Mouse (Mus musculus) neural tube, embryonic 11.5 days (tissue): ENCODE results near the gene Dnase1. TPM values are rescaled to one million over a fixed set of nuclear protein-coding genes. Genes with fewer than 3 reads are reported as not detected.

Source experiments
- ATAC-seq: fragments of 200-750 bp; cut with Nextera tagmentation; 2 replicates; pipeline ENCODE4 v1.8.0; 2017; ENCODE audit warnings: moderate number of reproducible peaks, mild to moderate bottlenecking, moderate TSS enrichment, moderate library complexity; ENCODE audit not compliant: insufficient read depth, low FRiP score, low TSS enrichment
- DNase-seq: peaks from one replicate; pipeline ENCODE4 v3.0.0-alpha.2; 2015; ENCODE audit warnings: low spot score
- H3K27ac ChIP-seq: fragments of 300-500 bp; sonication (generic); 2 replicates; pipeline ENCODE4 v1.5.1; 2014; ENCODE audit warnings: low read depth, mild to moderate bottlenecking, low read length
- H3K27me3 ChIP-seq: fragments of 300-500 bp; sonication (generic); 2 replicates; pipeline ENCODE4 v1.6.1; 2014; ENCODE audit warnings: mild to moderate bottlenecking, low read length, mixed read lengths; ENCODE audit not compliant: control insufficient read depth, insufficient read depth
- H3K36me3 ChIP-seq: fragments of 300-500 bp; sonication (generic); 2 replicates; pipeline ENCODE4 v1.6.1; 2014; ENCODE audit warnings: mild to moderate bottlenecking, low read length, moderate library complexity, mixed read lengths; ENCODE audit not compliant: control insufficient read depth, insufficient read depth
- H3K4me1 ChIP-seq: fragments of 300-500 bp; sonication (generic); 2 replicates; pipeline ENCODE4 v1.6.1; 2014; ENCODE audit warnings: low read length, mixed read lengths; ENCODE audit not compliant: control insufficient read depth, insufficient read depth
- H3K4me2 ChIP-seq: fragments of 300-500 bp; sonication (generic); 2 replicates; pipeline ENCODE4 v1.6.1; 2014; ENCODE audit warnings: low read depth, mild to moderate bottlenecking, moderate library complexity
- H3K4me3 ChIP-seq: fragments of 300-500 bp; sonication (generic); 2 replicates; pipeline ENCODE4 v1.5.1; 2014; ENCODE audit warnings: low read depth, low read length
- H3K9ac ChIP-seq: fragments of 300-500 bp; sonication (generic); 2 replicates; pipeline ENCODE4 v1.6.1; 2014; ENCODE audit warnings: mild to moderate bottlenecking, low read length
- H3K9me3 ChIP-seq: fragments of 300-500 bp; sonication (generic); 2 replicates; pipeline ENCODE4 v1.6.1; 2016; ENCODE audit warnings: low read length; ENCODE audit not compliant: control insufficient read depth
- WGBS: fragments of 180-500 bp; shearing (Covaris S2); extraction: QIAGEN DNeasy Blood & Tissue Kit; methylation state at CpG from one replicate; pipeline ENCODE4 v1.1.7; 2014; 5-methylcytosine and 5-hydroxymethylcytosine counted together
- polyA plus RNA-seq: library from polyadenylated mRNA; unstranded; fragments of >200 nt; fragmentation: Nextera tagmentation; extraction: Ambion mirVana; gene quantifications from 2 replicates; pipeline ENCODE4 v1.2.1, GENCODE M21; 2014

Gene Dnase1
- polyA plus RNA-seq, 1 experiment from 2014 or later, result 6.1 TPM

DNA sequence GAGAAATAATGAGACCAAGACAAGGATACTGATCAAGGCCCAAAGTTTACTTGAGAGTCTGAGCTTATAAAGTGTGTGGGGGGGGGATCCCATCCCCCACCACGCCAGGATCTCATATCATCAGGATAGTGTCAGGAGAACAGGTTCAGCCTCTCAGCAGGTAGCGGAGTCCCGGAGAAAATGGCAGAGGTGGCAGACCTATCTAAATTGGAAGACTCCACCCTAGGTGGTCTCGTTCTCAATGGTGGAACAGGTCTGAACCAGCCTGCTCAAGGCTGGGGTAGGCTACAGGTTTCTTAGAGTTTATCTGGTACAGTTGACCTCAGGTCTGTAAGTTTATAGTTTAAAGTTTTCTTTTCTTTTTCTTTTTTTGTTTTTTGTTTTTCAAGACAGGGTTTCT is 14.0 kb upstream of the Dnase1 start:
- Histone ChIP-seq H3K4me1 (no peaks in the 10 kb centered on the region), H3K36me3 (no peaks in the 10 kb centered on the region), H3K4me2 (no peak overlapping the region), H3K9ac (no peak overlapping the region), H3K4me3 (no peak overlapping the region), H3K9me3 (no peaks in the 10 kb centered on the region), H3K27me3 (no peaks in the 10 kb centered on the region), H3K27ac (no peak overlapping the region)
- no peak for DNase-seq
- WGBS, result 83% methylated on average over 4 of the region's 4 CpGs
- no peak for ATAC-seq

DNA sequence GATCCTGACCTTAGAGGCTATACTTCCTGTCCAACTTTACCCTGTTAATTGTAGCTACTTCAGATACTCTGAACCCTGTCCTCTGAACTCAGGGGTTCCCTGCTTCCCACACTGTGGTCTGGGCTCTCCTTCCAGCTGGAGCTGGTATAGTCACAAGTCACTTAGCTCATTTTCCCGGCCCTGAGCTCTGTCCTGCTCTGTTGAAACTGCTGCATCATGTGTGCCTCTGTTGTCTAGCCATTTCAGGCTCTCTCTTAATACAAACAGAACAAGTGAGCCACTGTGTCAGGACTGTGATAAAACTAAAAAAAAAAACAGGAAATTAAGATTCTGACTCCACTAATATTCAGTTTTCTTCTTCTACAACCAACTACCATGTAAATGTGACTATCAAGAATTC is 10.1 kb upstream of the Dnase1 start:
- WGBS, result 60% methylated on average over 1 of the region's 1 CpGs
- DNase-seq, result no peak
- Histone ChIP-seq H3K36me3 (no peaks in the 10 kb centered on the region; the same call in 1 of the 2 replicates), H3K4me3 (no peak overlapping the region), H3K27me3 (no peaks in the 10 kb centered on the region), H3K4me2 (no peak overlapping the region), H3K27ac (no peak overlapping the region), H3K9me3 (no peaks in the 10 kb centered on the region), H3K9ac (no peak overlapping the region), H3K4me1 (no peaks in the 10 kb centered on the region)
- ATAC-seq, result no peak

DNA sequence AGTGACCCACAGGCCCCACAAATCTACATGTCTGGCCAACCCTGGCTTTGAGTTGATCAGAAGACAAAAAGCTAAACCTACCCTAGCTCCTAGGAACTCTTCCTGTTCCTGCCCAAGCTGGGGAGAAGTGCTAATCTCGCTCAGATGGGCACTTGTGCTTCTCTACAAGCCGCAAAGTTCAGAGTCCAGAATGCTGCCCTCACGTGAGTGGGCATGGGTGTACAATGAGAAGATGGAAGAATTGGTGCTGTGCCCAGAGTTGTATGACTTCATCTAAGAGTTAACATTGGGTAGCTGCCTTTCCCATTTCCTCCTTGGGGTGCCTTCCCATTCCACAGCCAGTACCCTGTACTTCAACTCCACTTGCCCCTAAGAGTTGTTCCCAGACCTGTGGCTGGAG is 9.5 kb upstream of the Dnase1 start:
- H3K9me3 ChIP-seq, result no peaks in the 10 kb centered on the region
- H3K36me3 ChIP-seq, result no peaks in the 10 kb centered on the region; the same call in 1 of the 2 replicates
- no peak overlapping the region for H3K4me3 ChIP-seq
- no peak for DNase-seq
- no peak overlapping the region for H3K9ac ChIP-seq
- no peak for ATAC-seq
- no peak overlapping the region for H3K27ac ChIP-seq
- 89% methylated on average over 3 of the region's 3 CpGs for WGBS
- H3K27me3 ChIP-seq, result no peaks in the 10 kb centered on the region
- no peaks in the 10 kb centered on the region for H3K4me1 ChIP-seq
- no peak overlapping the region for H3K4me2 ChIP-seq

DNA sequence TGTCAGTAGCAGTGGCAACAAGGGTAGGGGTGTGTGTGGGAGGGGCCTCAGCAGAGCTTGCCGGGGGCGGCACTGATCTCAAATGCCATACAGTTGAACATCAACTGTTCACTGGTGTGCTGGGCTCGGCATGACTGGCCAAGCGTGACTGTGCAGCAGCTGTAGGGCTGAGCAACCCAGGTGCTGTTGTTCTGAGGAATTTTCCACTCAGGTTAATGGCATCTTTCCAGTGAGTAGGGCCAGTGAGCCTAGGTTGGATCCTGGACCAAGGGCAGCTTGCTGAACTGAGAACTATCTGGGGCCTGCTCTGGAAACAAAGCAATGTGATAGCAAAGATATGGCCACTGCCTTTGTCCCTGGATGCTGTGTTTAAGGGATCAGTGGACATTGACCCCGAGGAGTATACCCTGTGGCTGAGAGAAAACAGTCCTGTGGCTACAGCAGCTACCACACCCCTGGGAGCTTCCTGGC is 7.3 kb upstream of the Dnase1 start:
- WGBS, result 87% methylated on average over 5 of the region's 5 CpGs

DNA sequence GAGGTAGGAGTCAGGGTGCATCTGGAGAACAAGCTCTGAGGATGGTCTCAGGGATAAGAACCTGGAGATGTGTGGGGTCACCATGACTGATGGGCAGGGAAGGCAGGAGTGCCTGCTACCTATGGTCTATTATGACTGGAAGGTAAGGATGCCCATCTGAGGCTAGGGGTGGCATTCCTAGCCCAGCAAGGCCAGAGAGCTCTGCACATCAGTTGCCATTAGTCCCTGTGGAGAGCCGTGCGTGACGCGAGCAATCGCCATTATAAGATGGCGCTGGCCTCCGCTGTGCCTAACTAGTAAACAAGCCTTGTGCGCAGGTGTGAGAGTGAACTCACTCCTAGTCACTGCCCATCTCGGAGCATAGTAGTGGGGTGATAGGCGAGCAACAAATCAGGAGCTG is 6.2 kb upstream of the Dnase1 start:
- no peaks in the 10 kb centered on the region; the same call in 1 of the 2 replicates for H3K36me3 ChIP-seq
- ATAC-seq (no peak), DNase-seq (no peak)
- WGBS, result 96% methylated on average over 10 of the region's 10 CpGs
- no peaks in the 10 kb centered on the region for H3K27me3 ChIP-seq
- no peak overlapping the region for H3K4me3 ChIP-seq
- H3K4me2 ChIP-seq, result no peak overlapping the region
- H3K4me1 ChIP-seq, result no peaks in the 10 kb centered on the region
- no peak overlapping the region for H3K27ac ChIP-seq
- no peak overlapping the region for H3K9ac ChIP-seq
- no peaks in the 10 kb centered on the region for H3K9me3 ChIP-seq

More for the DNA sequence above, 7.3 kb upstream of the Dnase1 start:
- Histone ChIP-seq H3K4me3 (no peak overlapping the region), H3K27me3 (no peaks in the 10 kb centered on the region), H3K36me3 (no peaks in the 10 kb centered on the region; the same call in 1 of the 2 replicates), H3K9ac (no peak overlapping the region), H3K4me1 (no peaks in the 10 kb centered on the region), H3K27ac (no peak overlapping the region), H3K4me2 (no peak overlapping the region), H3K9me3 (no peaks in the 10 kb centered on the region)
- ATAC-seq (no peak), DNase-seq (no peak)

DNA sequence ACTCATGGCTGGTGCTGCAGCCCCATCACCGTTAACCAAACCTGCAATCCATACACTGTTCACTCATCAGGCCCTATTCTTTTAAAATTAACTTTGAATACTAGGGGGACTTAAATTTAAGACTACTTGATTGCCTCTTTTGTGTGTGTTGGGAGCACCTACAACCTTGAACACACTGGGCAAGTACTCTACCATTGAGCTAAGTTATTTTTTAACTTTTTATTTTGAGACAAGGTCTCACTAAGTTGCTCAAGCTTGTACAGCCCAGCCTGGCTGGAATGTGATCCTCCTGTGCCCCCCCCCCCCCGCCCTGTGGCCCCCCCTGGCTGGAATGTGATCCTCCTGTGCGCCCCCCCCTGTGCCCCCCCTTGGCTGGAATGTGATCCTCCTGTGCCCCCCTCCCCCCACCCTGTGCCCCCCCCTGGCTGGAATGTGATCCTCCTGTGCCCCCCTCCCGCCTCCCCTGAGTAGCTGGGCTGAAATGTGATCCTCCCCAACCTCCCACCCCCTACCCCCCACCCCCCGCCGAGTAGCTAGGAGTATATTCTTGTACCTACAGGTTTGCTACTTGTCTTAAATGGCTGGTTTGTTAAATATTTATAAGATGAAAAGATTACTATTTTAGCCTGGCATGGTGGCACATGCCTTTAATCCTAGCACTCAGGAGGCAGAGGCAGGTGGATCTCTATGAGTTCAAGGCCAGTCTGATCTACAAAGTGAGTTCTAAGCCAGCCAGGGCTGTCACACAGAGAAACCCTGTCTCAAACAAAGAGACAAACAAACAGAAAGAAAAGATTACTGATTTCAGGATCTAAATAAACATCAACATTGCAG is 5.1 kb upstream of the Dnase1 start:
- Histone ChIP-seq H3K4me2 (no peak overlapping the region), H3K27me3 (no peaks in the 10 kb centered on the region), H3K4me3 (no peak overlapping the region), H3K36me3 (peaks cover 3% of the 10 kb centered on the region), H3K4me1 (no peaks in the 10 kb centered on the region), H3K9me3 (no peaks in the 10 kb centered on the region), H3K9ac (no peak overlapping the region), H3K27ac (no peak overlapping the region)
- DNase-seq, result no peak
- no peak for ATAC-seq
- 62% methylated on average over 5 of the region's 6 CpGs for WGBS

DNA sequence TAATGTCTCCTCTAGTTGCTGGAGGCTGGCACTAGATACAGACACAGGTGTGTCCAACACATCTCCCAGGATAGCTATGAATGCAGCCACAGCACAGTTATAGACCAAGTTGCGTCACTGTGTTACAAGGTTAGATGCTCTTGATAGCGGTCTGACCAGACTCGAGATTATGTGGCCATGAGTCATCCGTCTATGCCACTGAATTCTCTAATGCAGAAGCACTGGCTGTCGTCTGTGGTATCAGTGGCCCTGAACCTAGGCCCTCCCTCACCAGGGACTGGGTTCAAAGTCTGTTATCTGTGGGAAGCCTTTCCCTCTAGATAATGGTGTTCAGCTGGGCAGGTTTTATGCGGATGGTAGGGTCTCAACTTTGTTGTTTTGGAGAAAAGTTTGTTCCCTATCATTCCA is 4.4 kb upstream of the Dnase1 start:
- WGBS, result 88% methylated on average over 6 of the region's 6 CpGs
- Histone ChIP-seq H3K4me2 (no peak overlapping the region), H3K4me1 (no peaks in the 10 kb centered on the region), H3K27me3 (no peaks in the 10 kb centered on the region), H3K4me3 (no peak overlapping the region), H3K27ac (no peak overlapping the region), H3K9ac (no peak overlapping the region), H3K36me3 (peaks cover 3% of the 10 kb centered on the region), H3K9me3 (no peaks in the 10 kb centered on the region)
- DNase-seq (no peak), ATAC-seq (no peak)

DNA sequence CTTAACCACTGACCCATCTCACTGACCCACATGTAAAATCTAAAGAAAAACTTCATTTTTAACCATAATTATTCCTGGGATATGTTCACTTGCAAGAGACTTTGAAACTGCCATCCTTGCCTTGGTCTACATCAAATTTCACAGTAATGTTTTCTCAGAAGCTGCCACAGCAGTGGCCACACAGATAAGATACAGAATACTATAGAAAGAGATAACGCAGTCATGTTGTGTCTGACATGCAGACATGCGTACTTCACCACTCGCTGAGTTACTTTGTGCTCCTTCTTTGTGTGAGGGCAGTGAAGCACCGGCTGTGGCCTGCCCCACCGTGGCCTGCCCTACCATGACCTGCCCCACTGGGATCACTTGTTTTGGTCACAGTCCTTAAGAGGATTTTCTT is 2.8 kb upstream of the Dnase1 start:
- Histone ChIP-seq H3K4me2 (no peak overlapping the region), H3K9me3 (no peaks in the 10 kb centered on the region), H3K4me1 (no peaks in the 10 kb centered on the region), H3K27me3 (no peaks in the 10 kb centered on the region), H3K9ac (no peak overlapping the region), H3K4me3 (no peak overlapping the region), H3K27ac (no peak overlapping the region), H3K36me3 (peaks cover 6% of the 10 kb centered on the region)
- WGBS, result 81% methylated on average over 5 of the region's 5 CpGs
- ATAC-seq (no peak), DNase-seq (no peak)

DNA sequence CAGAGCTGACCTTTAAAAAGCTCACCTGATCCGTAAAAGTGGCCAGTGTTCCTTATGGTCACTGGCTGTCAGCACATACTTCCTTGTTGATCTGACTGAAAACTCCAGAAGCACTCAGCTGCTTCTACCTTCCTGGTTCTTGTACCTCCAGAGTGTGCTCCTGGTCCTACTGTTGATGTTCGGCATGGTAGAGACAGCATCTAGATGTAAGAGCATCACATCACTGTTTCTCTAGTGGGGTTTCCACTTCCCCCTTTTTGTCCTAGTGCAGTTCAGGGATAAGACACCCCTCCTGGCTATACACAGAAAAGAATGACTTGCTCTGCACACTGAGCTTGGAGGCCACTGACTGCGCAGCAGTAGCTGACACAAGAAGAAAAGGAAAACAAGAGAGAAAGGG is 2.3 kb upstream of the Dnase1 start:
- ATAC-seq (no peak), DNase-seq (no peak)
- Histone ChIP-seq H3K36me3 (peaks cover 11% of the 10 kb centered on the region), H3K4me2 (no peak overlapping the region), H3K27ac (no peak overlapping the region), H3K4me1 (no peaks in the 10 kb centered on the region), H3K9me3 (no peaks in the 10 kb centered on the region), H3K9ac (no peak overlapping the region), H3K27me3 (no peaks in the 10 kb centered on the region), H3K4me3 (no peak overlapping the region)
- WGBS, result 97% methylated on average over 3 of the region's 3 CpGs
